Comparison of ENCODE assay signal across 8 mouse cellular contexts in the genomic region with DNA sequence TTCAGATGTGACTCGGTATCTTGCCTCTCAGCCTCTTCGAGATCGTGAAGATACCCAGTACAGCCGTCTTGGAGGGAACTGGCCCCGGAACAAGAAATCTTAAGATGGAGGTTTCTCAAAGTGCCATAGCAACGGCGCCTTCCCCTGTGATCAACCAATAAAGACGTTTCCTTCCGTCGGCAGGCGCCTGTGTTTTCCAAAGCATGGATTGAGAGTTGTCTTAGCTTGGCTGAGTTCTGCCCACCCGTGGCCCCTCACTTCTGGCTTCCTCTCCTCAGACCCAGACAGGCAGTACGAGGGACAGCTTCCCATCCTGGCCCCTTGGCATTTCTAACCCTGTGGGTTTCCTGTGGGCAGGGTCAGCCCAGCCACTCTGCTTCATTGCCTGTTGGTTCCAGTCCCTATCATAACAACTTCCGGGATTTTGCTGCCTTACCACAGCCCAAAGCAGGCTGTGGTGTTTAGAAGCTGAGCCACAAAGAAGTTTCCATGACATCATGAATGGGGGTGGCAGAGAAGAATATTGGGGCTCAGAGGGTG. TPM values are rescaled to one million over a fixed set of nuclear protein-coding genes. Genes with fewer than 3 reads are reported as not detected.
DNase-seq lines count a peak whose midpoint lies in the region; ATAC-seq and TF ChIP-seq lines count a peak whose summit lies in the region.

No protein-coding gene starts in this region.

- H3K4me1 ChIP-seq in kidney, postnatal 0 days (replicated peaks; ENCODE audit: insufficient read depth, low read length), result no peaks in the 10 kb centered on the region
- H3K4me1 ChIP-seq in kidney, embryonic 15.5 days, result no peaks in the 10 kb centered on the region
- no peaks in the 10 kb centered on the region for H3K4me1 ChIP-seq in liver, embryonic 16.5 days (ENCODE audit: control insufficient read depth, low read depth, low read length)

- 48% methylated on average over 14 of the region's 14 CpGs for WGBS in kidney, postnatal 0 days
- 58% methylated on average over 14 of the region's 14 CpGs for WGBS in kidney, embryonic 15.5 days
- 14% methylated on average over 14 of the region's 14 CpGs for WGBS in liver, embryonic 16.5 days (ENCODE audit: insufficient replicate concordance)

- no peak overlapping the region for H3K9ac ChIP-seq in kidney, postnatal 0 days (ENCODE audit: low read depth, low read length)
- H3K9ac ChIP-seq in kidney, embryonic 15.5 days, result no peak overlapping the region
- no peak overlapping the region for H3K9ac ChIP-seq in liver, embryonic 16.5 days (ENCODE audit: low read depth, low read length)

- ATAC-seq in kidney, postnatal 0 days (replicated peaks; ENCODE audit: low FRiP score, low read depth), result no peak
- ATAC-seq in kidney, embryonic 15.5 days (replicated peaks; ENCODE audit: low FRiP score), result no peak
- ATAC-seq in liver, embryonic 16.5 days (ENCODE audit: low read depth), result peak; percentile 53

- no peaks in the 10 kb centered on the region for H3K36me3 ChIP-seq in kidney, postnatal 0 days (ENCODE audit: insufficient read depth, low read length)
- no peaks in the 10 kb centered on the region for H3K36me3 ChIP-seq in kidney, embryonic 15.5 days
- H3K36me3 ChIP-seq in liver, embryonic 16.5 days (ENCODE audit: control insufficient read depth, insufficient read depth), result no peaks in the 10 kb centered on the region

- H3K27me3 ChIP-seq in kidney, postnatal 0 days (ENCODE audit: insufficient read depth, low read length), result no peaks in the 10 kb centered on the region
- 0 out of 2 replicates have a peak, but pooled peaks cover 3% of the 10 kb centered on the region for H3K27me3 ChIP-seq in kidney, embryonic 15.5 days
- no peaks in the 10 kb centered on the region for H3K27me3 ChIP-seq in liver, embryonic 16.5 days (ENCODE audit: control insufficient read depth, insufficient read depth, low read depth, low read length)

- no peak overlapping the region for H3K4me2 ChIP-seq in kidney, postnatal 0 days (ENCODE audit: low read length)
- H3K4me2 ChIP-seq in kidney, embryonic 15.5 days, result no peak overlapping the region
- H3K4me2 ChIP-seq in liver, embryonic 16.5 days (ENCODE audit: low read depth, low read length), result peak overlapping the region; percentile 32

- H3K4me3 ChIP-seq in kidney, postnatal 0 days (replicated peaks; ENCODE audit: low read depth, low read length), result no peak overlapping the region
- H3K4me3 ChIP-seq in kidney, embryonic 15.5 days (replicated peaks), result no peak overlapping the region
- H3K4me3 ChIP-seq in liver, embryonic 16.5 days (ENCODE audit: low read depth, low read length), result peak overlapping the region; percentile 20; the same call in 1 of the 2 replicates

- no peak for TF ChIP-seq CTCF in kidney, postnatal 0 days (IDR thresholded peaks at IDR 0.05; ENCODE audit: low read depth)

- DNase-seq in kidney, postnatal 0 days (ENCODE audit: low spot score), result peak; percentile 9
- DNase-seq in heart, adult 8-10 months (ENCODE audit: low spot score), result peak; percentile 19
- DNase-seq in spleen, postnatal 4 days (ENCODE audit: low spot score in 2 of 2), result peak; percentile 61 to 78
- DNase-seq in layer of hippocampus, postnatal 10 days (ENCODE audit: low spot score in 2 of 2), result no peak
- DNase-seq in left cerebral cortex, postnatal 10 days (ENCODE audit: extremely low spot score in 1 of 2, low spot score in 2 of 2), result no peak
- DNase-seq in left cerebral cortex, adult 8-10 months (ENCODE audit: low spot score in 2 of 2), result no peak

- H3K27ac ChIP-seq in kidney, postnatal 0 days, result no peak overlapping the region
- H3K27ac ChIP-seq in kidney, embryonic 15.5 days, result no peak overlapping the region
- 0 out of 2 replicates have a peak overlapping the region, but pooled peaks have one; percentile 22 for H3K27ac ChIP-seq in liver, embryonic 16.5 days (ENCODE audit: low read length)

- no peaks in the 10 kb centered on the region for H3K9me3 ChIP-seq in kidney, postnatal 0 days (replicated peaks; ENCODE audit: low read length)
- no peaks in the 10 kb centered on the region for H3K9me3 ChIP-seq in kidney, embryonic 15.5 days (replicated peaks)
- H3K9me3 ChIP-seq in liver, embryonic 16.5 days (replicated peaks; ENCODE audit: control insufficient read depth, low read length), result no peaks in the 10 kb centered on the region

- intact Hi-C loops in left cerebral cortex, postnatal 10 days (cut with DNase I), result no loop called here

RNA-seq across cellular contexts. Expression of a gene that starts 4.7 kb away (rescaled TPM):
- 0.08 and 0.37 TPM in 2 replicates for polyA plus RNA-seq in kidney, postnatal 0 days (2015; fragmentation: Nextera tagmentation; extraction: Ambion mirVana)
- not detected in 2 replicates for polyA plus RNA-seq in kidney, embryonic 15.5 days (2015; fragmentation: Nextera tagmentation; extraction: Ambion mirVana)
- not detected for total RNA-seq in heart, adult 8-10 months (2022)
- 0.13 and 0.52 TPM in 2 replicates for polyA plus RNA-seq in liver, embryonic 16.5 days (2015; fragmentation: Nextera tagmentation; extraction: Ambion mirVana)
- not detected for total RNA-seq in layer of hippocampus, postnatal 10 days (2021)
- not detected for total RNA-seq in left cerebral cortex, postnatal 10 days (2021)
- not detected for total RNA-seq in left cerebral cortex, adult 8-10 months (2022)

RNA-seq across cellular contexts. Expression of a gene that starts 6.1 kb away (rescaled TPM):
- polyA plus RNA-seq in kidney, postnatal 0 days (2015; fragmentation: Nextera tagmentation; extraction: Ambion mirVana), result 0.26 TPM in 1 of 2 replicates, not detected in the other
- polyA plus RNA-seq in kidney, embryonic 15.5 days (2015; fragmentation: Nextera tagmentation; extraction: Ambion mirVana), result not detected in 2 replicates
- total RNA-seq in heart, adult 8-10 months (2022), result 1 to 10 TPM in 2 of 4 experiments, under 1 TPM in 2; 0.34 to 1.2 (median 0.75) TPM
- polyA plus RNA-seq in liver, embryonic 16.5 days (2015; fragmentation: Nextera tagmentation; extraction: Ambion mirVana), result 0.32 and 0.58 TPM in 2 replicates
- total RNA-seq in layer of hippocampus, postnatal 10 days (2021), result not detected
- total RNA-seq in left cerebral cortex, postnatal 10 days (2021), result not detected
- not detected for total RNA-seq in left cerebral cortex, adult 8-10 months (2022)

RNA-seq across cellular contexts. Expression of a gene that starts 20.9 kb away (rescaled TPM):
- polyA plus RNA-seq in kidney, postnatal 0 days (2015; fragmentation: Nextera tagmentation; extraction: Ambion mirVana), result 18.6 and 22.1 TPM in 2 replicates
- 23.7 and 25.5 TPM in 2 replicates for polyA plus RNA-seq in kidney, embryonic 15.5 days (2015; fragmentation: Nextera tagmentation; extraction: Ambion mirVana)
- 10 to 100 TPM; 33.8 to 42.1 (median 35.3) TPM for total RNA-seq in heart, adult 8-10 months (2022)
- polyA plus RNA-seq in liver, embryonic 16.5 days (2015; fragmentation: Nextera tagmentation; extraction: Ambion mirVana), result 10.0 and 11.5 TPM in 2 replicates
- 100 to 1,000 TPM in 1 of 2 experiments, 10 to 100 TPM in 1; 92.4 to 104 TPM for total RNA-seq in layer of hippocampus, postnatal 10 days (2021)
- 100 to 1,000 TPM in 1 of 2 experiments, 10 to 100 TPM in 1; 96.1 to 101 TPM for total RNA-seq in left cerebral cortex, postnatal 10 days (2021)
- 10 to 100 TPM; 62.3 to 70.2 (median 68.5) TPM for total RNA-seq in left cerebral cortex, adult 8-10 months (2022)

RNA-seq across cellular contexts. Expression of a gene that starts 23.1 kb away (rescaled TPM):
- 0.08 TPM in 1 of 2 replicates, not detected in the other for polyA plus RNA-seq in kidney, postnatal 0 days (2015; fragmentation: Nextera tagmentation; extraction: Ambion mirVana)
- 0.28 TPM in 1 of 2 replicates, not detected in the other for polyA plus RNA-seq in kidney, embryonic 15.5 days (2015; fragmentation: Nextera tagmentation; extraction: Ambion mirVana)
- 1 to 10 TPM in 2 of 4 experiments, not detected in 2; 1.3 to 1.5 TPM for total RNA-seq in heart, adult 8-10 months (2022)
- not detected in 2 replicates for polyA plus RNA-seq in liver, embryonic 16.5 days (2015; fragmentation: Nextera tagmentation; extraction: Ambion mirVana)
- total RNA-seq in layer of hippocampus, postnatal 10 days (2021), result not detected
- total RNA-seq in left cerebral cortex, postnatal 10 days (2021), result not detected
- under 1 TPM in 1 of 4 experiments, not detected in 3; 0.19 TPM for total RNA-seq in left cerebral cortex, adult 8-10 months (2022)

RNA-seq across cellular contexts. Expression of a gene that starts 53.3 kb away (rescaled TPM):
- polyA plus RNA-seq in kidney, postnatal 0 days (2015; fragmentation: Nextera tagmentation; extraction: Ambion mirVana), result 21.8 and 23.1 TPM in 2 replicates
- polyA plus RNA-seq in kidney, embryonic 15.5 days (2015; fragmentation: Nextera tagmentation; extraction: Ambion mirVana), result 17.9 and 20.5 TPM in 2 replicates
- 1 to 10 TPM in 1 of 4 experiments, under 1 TPM in 3; 0.50 to 1.5 (median 0.88) TPM for total RNA-seq in heart, adult 8-10 months (2022)
- polyA plus RNA-seq in liver, embryonic 16.5 days (2015; fragmentation: Nextera tagmentation; extraction: Ambion mirVana), result 10.6 and 12.5 TPM in 2 replicates
- total RNA-seq in layer of hippocampus, postnatal 10 days (2021), result 1 to 10 TPM in 1 of 2 experiments, under 1 TPM in 1; 0.39 to 1.1 TPM
- total RNA-seq in left cerebral cortex, postnatal 10 days (2021), result 1 to 10 TPM in 1 of 2 experiments, under 1 TPM in 1; 0.95 to 1.4 TPM
- total RNA-seq in left cerebral cortex, adult 8-10 months (2022), result 1 to 10 TPM; 1.4 to 1.8 (median 1.6) TPM

Comparison
In these comparisons a context has a peak if more than half of its experiments do, and no peak if none do; other contexts are left out.
1. DNase-seq: peak in kidney, postnatal 0 days (single experiment), heart, adult 8-10 months (single experiment) and spleen, postnatal 4 days (2 of 2); none in layer of hippocampus, postnatal 10 days (0 of 2), left cerebral cortex, postnatal 10 days (0 of 2) and left cerebral cortex, adult 8-10 months (0 of 2).